Mouse (Mus musculus) heart, adult 2 months (tissue): ENCODE results near the gene Shroom3. TPM values are rescaled to one million over a fixed set of nuclear protein-coding genes. Genes with fewer than 3 reads are reported as not detected.

ENCODE experiments used
- DNase-seq, 2 experiments: peaks; one replicate each; pipeline ENCODE4 v3.0.0; 2021
- H3K27ac ChIP-seq: fragments of 200-600 bp; 2 replicates; pipeline ENCODE4 v1.8.1; 2022
- H3K27me3 ChIP-seq: fragments of 200-500 bp; 2 replicates; pipeline ENCODE4 v1.6.1; 2012; ENCODE audit warnings: mild to moderate bottlenecking, low read length, inconsistent platforms, mixed read lengths; ENCODE audit not compliant: control insufficient read depth, insufficient read depth
- H3K36me3 ChIP-seq: fragments of 200-500 bp; 2 replicates; pipeline ENCODE4 v1.6.1; 2012; ENCODE audit warnings: low read length, inconsistent platforms; ENCODE audit not compliant: control insufficient read depth, insufficient read depth
- H3K4me1 ChIP-seq: fragments of 200-500 bp; 2 replicates; pipeline ENCODE4 v1.6.1; 2011; ENCODE audit warnings: low read length; ENCODE audit not compliant: control insufficient read depth, insufficient read depth
- H3K4me3 ChIP-seq: fragments of 200-600 bp; 2 replicates; pipeline ENCODE4 v1.8.1; 2022
- H3K79me2 ChIP-seq: fragments of 200-500 bp; replicated peaks from 2 replicates; pipeline ENCODE4 v1.6.1; 2012; ENCODE audit warnings: mild to moderate bottlenecking, inconsistent platforms, low read length, moderate library complexity, mixed read lengths; ENCODE audit not compliant: control insufficient read depth, insufficient read depth
- H3K9ac ChIP-seq: fragments of 200-500 bp; 2 replicates; pipeline ENCODE4 v1.6.1; 2012; ENCODE audit warnings: low read depth, mild to moderate bottlenecking, control low read depth, inconsistent platforms, low read length, mixed read lengths
- CTCF ChIP-seq: fragments of 200-600 bp; IDR thresholded peaks from 2 replicates; pipeline ENCODE4 v1.8.1; 2022; ENCODE audit warnings: antibody characterized with exemption, mild to moderate bottlenecking, moderate library complexity
- EP300 ChIP-seq: fragments of 200-500 bp; IDR thresholded peaks from 2 replicates; pipeline ENCODE4 v1.6.1; 2011; ENCODE audit warnings: low read depth, low read length, control low read depth; ENCODE audit not compliant: insufficient read depth
- POLR2A ChIP-seq: fragments of 200-500 bp; IDR thresholded peaks from 2 replicates; pipeline ENCODE4 v1.6.1; 2011; ENCODE audit warnings: mild to moderate bottlenecking, low read depth, low read length, control low read depth; ENCODE audit not compliant: insufficient read depth
- WGBS: fragments of 180-500 bp; shearing (Covaris S2); methylation state at CpG from one replicate; pipeline ENCODE4 v1.1.7; 2018; 5-methylcytosine and 5-hydroxymethylcytosine counted together
- intact Hi-C: fragments of 180-260 bp; cut with DNase I; formaldehyde crosslinking; loops from one replicate; pipeline ENCODE4 v1.15.1; 2025
- polyA plus RNA-seq: library from polyadenylated mRNA; depleted of rRNA; stranded (reverse); fragments of >200 nt; gene quantifications from 2 replicates; pipeline ENCODE4 v1.2.3, GENCODE M21; 2012
- total RNA-seq, 2 experiments: library from RNA; stranded (reverse); gene quantifications; 2 replicates each; pipeline ENCODE4 v1.2.3; 2021

Gene Shroom3
- total and polyA plus RNA-seq, 3 experiments: 32.8 to 38.5 (median 32.8) TPM

GRCm38 (mm10) chr5:92838351-92838784, 155.1 kb downstream of the Shroom3 start:
- H3K79me2 ChIP-seq: no peaks in the 10 kb centered on the region
- TF ChIP-seq CTCF (no peak), POLR2A (no peak), EP300 (no peak)

GRCm38 (mm10) chr5:92839314-92839713, 156.1 kb downstream of the Shroom3 start:
- H3K79me2 ChIP-seq: no peaks in the 10 kb centered on the region
- no peak overlapping the region for H3K4me3 ChIP-seq
- intact Hi-C loops: no loop called here
- peaks cover 7% of the 10 kb centered on the region; the same call in 1 of the 2 replicates for H3K36me3 ChIP-seq
- TF ChIP-seq CTCF (no peak), POLR2A (no peak), EP300 (no peak)
- WGBS: 82% methylated on average over 4 of the region's 4 CpGs
- no peak overlapping the region for H3K9ac ChIP-seq
- DNase-seq: no peak
- H3K27ac ChIP-seq: no peak overlapping the region
- H3K4me1 ChIP-seq: peaks cover 9% of the 10 kb centered on the region
- H3K27me3 ChIP-seq: no peaks in the 10 kb centered on the region

More at GRCm38 (mm10) chr5:92838351-92838784, 155.1 kb downstream of the Shroom3 start:
- H3K4me3 ChIP-seq: no peak overlapping the region
- 74% methylated on average over 9 of the region's 9 CpGs for WGBS
- peaks cover 9% of the 10 kb centered on the region for H3K4me1 ChIP-seq
- H3K27ac ChIP-seq: no peak overlapping the region
- peaks cover 7% of the 10 kb centered on the region; the same call in 1 of the 2 replicates for H3K36me3 ChIP-seq
- intact Hi-C loops: no loop called here
- H3K9ac ChIP-seq: no peak overlapping the region
- H3K27me3 ChIP-seq: no peaks in the 10 kb centered on the region
- no peak for DNase-seq

- H3K4me1 ChIP-seq: peaks cover 9% of the 10 kb centered on the region
These were observed 158.2 kb downstream of the Shroom3 start for GRCm38 (mm10) chr5:92841474-92841873.

GRCm38 (mm10) chr5:92842417-92842816, 159.2 kb downstream of the Shroom3 start:
- Histone ChIP-seq H3K4me1 (peaks cover 9% of the 10 kb centered on the region), H3K27ac (no peak overlapping the region; the same call in 1 of the 2 replicates), H3K79me2 (no peaks in the 10 kb centered on the region), H3K4me3 (no peak overlapping the region), H3K9ac (no peak overlapping the region), H3K27me3 (no peaks in the 10 kb centered on the region), H3K36me3 (peaks cover 7% of the 10 kb centered on the region; the same call in 1 of the 2 replicates)
- TF ChIP-seq POLR2A: no peak
- no peak for TF ChIP-seq EP300
- TF ChIP-seq CTCF: no peak
- no peak for DNase-seq
- intact Hi-C loops: no loop called here
- 26% methylated on average over 8 of the region's 8 CpGs for WGBS

More at GRCm38 (mm10) chr5:92841474-92841873, 158.2 kb downstream of the Shroom3 start:
- Histone ChIP-seq H3K79me2 (no peaks in the 10 kb centered on the region), H3K4me3 (no peak overlapping the region), H3K9ac (no peak overlapping the region), H3K27me3 (no peaks in the 10 kb centered on the region), H3K36me3 (peaks cover 7% of the 10 kb centered on the region; the same call in 1 of the 2 replicates), H3K27ac (peak overlapping the region; percentile 49)
- TF ChIP-seq CTCF: no peak
- no peak for TF ChIP-seq EP300
- TF ChIP-seq POLR2A: no peak
- intact Hi-C loops: no loop called here
- DNase-seq: peak in 1 of 2 experiments; percentile 51
- WGBS: 24% methylated on average over 5 of the region's 5 CpGs

GRCm38 (mm10) chr5:92842881-92843280, 159.6 kb downstream of the Shroom3 start:
- H3K27ac ChIP-seq: no peak overlapping the region; the same call in 1 of the 2 replicates

More at GRCm38 (mm10) chr5:92842881-92843280, 159.6 kb downstream of the Shroom3 start:
- H3K36me3 ChIP-seq: peaks cover 7% of the 10 kb centered on the region; the same call in 1 of the 2 replicates
- peaks cover 9% of the 10 kb centered on the region for H3K4me1 ChIP-seq
- 65% methylated on average over 3 of the region's 3 CpGs for WGBS
- H3K9ac ChIP-seq: no peak overlapping the region
- no peaks in the 10 kb centered on the region for H3K27me3 ChIP-seq
- no peaks in the 10 kb centered on the region for H3K79me2 ChIP-seq
- no peak overlapping the region for H3K4me3 ChIP-seq
- intact Hi-C loops: no loop called here
- no peak for TF ChIP-seq CTCF
- TF ChIP-seq POLR2A: no peak
- no peak for TF ChIP-seq EP300
- peak in 1 of 2 experiments; percentile 19 for DNase-seq
